Mouse (Mus musculus) gastrocnemius, postnatal 14 days (tissue): ENCODE data around the gene Gm765. TPM values are rescaled to one million over a fixed set of nuclear protein-coding genes. Genes with fewer than 3 reads are reported as not detected.
A peak's percentile ranks its signal among the peaks of the same experiment; 100 is the strongest.

ENCODE experiments used
- DNase-seq: peaks from one replicate; pipeline ENCODE4 v3.0.0; 2021; ENCODE audit warnings: mixed read lengths
- intact Hi-C: fragments of 180-260 bp; cut with DNase I; formaldehyde crosslinking; loops from one replicate; pipeline ENCODE4 v1.15.1; 2025; ENCODE audit warnings: low total_unique reads
- long read RNA-seq, 2 experiments: library from polyadenylated mRNA; stranded (forward); transcript quantifications; one replicate each; pipeline ENCODE4 v2.0.0; 2021
- total RNA-seq, 2 experiments: library from RNA; stranded (reverse); gene quantifications; 2 replicates each; pipeline ENCODE4 v1.2.3; 2021

Gene Gm765
- under 1 TPM in 1 of 2 experiments, not detected in 1; 0.18 TPM for total RNA-seq
- long read RNA-seq, experiment 1 = 0 reads
- long read RNA-seq, experiment 2 = 0 reads

DNA sequence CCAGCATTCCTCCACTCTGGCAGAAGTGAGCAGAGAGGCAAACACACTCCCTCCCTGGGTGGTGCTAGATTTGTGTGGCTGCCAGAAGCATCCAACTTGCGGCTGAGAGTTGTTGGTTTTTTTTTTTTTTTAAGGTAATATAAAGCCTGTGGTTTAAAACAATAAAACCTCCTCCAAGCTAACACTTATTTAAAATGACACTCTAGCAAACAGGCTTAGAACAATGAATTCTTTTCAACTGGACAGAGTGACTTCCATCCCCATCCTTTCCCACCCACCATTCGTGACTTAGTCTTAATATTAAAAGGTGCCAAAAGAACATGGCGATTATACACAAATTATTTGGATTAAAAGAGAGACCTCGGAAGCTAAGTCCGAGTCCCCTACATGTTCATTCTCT, at the start of gene Gm765:
TSS of gene Gm765 (minus strand) at position 101 of the 400 bp plus-strand sequence.
- intact Hi-C loops = no loop called here
- DNase-seq = no peak

GRCm38 (mm10) chr6:98385487-98385886, 42.9 kb upstream of the Gm765 start:
- no peak for DNase-seq
- intact Hi-C loops = loop anchor here (5.0 to 10.0 kb wide), 2 partner anchors 103 to 281 kb away; no protein-coding TSS in a partner anchor

DNA sequence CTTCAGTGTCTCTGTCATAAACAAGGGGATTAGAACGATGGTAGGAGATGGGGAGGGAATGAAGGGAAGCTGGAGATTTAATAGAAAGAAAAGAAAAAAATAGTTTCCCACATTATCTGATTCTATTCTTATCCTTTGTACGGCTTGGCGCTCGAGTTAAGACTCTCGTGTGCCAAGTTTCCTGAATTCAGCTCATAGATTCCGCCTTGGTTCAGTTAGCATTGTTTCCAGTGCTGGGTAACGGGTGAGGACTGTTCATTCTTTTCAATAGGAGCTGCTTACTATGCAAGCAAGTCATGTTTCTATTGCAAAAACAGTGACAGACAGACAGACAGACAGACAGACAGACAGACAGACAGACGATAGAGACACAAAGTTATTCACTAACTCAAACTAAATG, 41.9 kb upstream of the Gm765 start:
- intact Hi-C loops = loop anchor here (10.0 kb wide), 1 partner anchor 280 kb away; no protein-coding TSS in a partner anchor
- DNase-seq = no peak

DNA sequence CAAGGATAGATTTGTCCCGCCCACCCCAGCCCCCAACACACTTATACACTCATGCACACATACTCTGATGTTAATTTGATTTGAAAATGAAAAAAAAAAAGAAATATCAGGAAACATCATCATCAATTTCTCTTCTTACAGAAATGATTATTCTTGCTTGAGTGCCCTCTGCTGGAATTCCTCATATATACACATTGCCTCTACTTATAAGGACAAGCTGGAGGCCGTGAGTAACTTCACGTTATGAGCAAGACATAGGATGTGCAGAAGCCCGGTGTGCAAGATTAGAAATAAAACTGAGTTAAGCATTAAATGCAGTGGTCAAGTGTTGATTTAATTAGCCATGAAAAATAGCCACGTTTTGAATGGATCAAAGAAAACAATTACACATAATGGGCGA, 40.9 kb upstream of the Gm765 start:
- intact Hi-C loops = loop anchor here (10.0 kb wide), 1 partner anchor 279 kb away; no protein-coding TSS in a partner anchor
- DNase-seq = no peak

DNA sequence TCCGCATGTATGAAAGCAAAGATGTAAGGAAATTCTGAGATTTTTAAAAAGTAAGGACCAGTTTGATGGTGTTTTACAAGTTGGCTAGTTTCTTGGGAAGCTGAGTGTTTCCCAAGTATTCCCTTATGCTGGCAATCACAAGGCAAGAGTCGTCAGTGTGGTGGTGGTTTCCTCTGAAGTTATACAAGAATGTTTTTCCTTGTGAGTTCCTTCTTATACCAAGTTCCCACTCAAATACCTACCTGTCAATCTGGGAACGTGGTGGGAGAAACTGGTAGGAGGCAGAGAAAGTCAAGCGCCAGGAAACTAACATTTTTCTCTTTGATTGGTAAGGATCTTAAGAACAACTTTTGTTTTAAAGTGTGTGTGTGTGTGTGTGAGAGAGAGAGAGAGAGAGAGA, 23.6 kb upstream of the Gm765 start:
- no peak for DNase-seq
- intact Hi-C loops = no loop called here

- intact Hi-C loops = no loop called here
These were observed 12.7 kb upstream of the Gm765 start for GRCm38 (mm10) chr6:98355271-98355670.

DNA sequence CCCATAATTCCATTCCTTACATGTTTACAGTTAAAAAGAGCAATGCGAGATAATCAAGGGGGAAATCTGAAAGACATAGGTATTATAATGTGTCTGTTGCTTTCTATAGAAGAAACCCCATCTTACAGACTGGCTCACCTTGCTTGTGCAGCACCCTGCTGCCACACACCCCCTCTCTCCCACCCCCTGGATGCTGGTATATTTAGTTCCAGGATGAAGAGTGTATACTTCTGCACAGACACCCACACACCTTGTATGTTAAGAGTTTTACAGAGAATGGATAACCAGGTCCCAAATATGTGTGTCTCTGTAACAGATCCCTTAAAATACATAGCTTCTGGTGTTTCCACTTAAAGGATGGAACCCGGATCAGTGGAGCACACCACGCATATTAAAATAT, 10.7 kb upstream of the Gm765 start:
- no peak for DNase-seq
- intact Hi-C loops = no loop called here

More at GRCm38 (mm10) chr6:98355271-98355670, 12.7 kb upstream of the Gm765 start:
- no peak for DNase-seq

DNA sequence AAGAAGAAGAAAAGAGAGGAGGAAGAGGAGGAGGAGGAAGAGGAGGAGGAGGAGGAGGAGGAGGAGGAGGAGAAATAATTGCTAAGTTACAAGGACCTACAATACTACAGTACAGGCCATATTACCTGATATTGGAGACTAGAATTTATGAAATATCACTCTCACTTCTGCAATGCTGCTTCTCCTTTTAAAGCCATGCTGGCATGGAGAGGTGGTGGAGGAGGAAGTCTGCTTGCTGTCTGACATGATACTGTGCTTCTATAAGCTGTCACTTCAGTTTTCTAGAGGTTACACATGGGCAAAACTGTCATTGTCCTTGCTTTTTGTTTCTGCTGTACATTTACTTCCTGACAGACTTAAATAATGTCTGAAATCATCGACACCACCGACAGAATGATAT, 9.8 kb downstream of the Gm765 start:
- no peak for DNase-seq
- intact Hi-C loops = no loop called here

- intact Hi-C loops = no loop called here
- DNase-seq = no peak
These were observed 30.9 kb downstream of the Gm765 start for GRCm38 (mm10) chr6:98311659-98312058.

- intact Hi-C loops = no loop called here
- DNase-seq = peak; percentile 68
These were observed 34.9 kb downstream of the Gm765 start for GRCm38 (mm10) chr6:98307647-98308046.

DNA sequence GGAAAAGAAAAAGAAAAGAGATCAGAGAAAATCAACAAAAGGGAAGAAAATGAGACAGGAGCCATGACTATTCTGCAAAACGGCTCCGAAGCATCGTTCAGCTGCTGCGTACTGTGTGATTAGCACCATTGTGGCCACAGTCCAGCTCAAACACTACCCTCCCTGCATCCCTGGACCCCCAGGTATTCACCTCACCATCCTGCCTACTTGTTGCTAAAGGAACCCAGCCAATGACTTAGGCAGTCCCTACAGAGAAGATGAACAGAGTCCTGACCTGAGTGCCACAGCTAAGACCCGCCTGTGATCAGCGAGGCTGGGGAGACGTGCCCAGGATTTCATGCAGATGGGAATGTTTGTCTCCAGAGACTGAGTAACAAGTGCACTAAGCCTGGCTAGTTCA, 35.4 kb downstream of the Gm765 start:
- intact Hi-C loops = no loop called here
- peak; percentile 12 for DNase-seq

GRCm38 (mm10) chr6:98292064-98292463, 50.5 kb downstream of the Gm765 start:
- intact Hi-C loops = no loop called here
- no peak for DNase-seq

GRCm38 (mm10) chr6:98288316-98288715, 54.2 kb downstream of the Gm765 start:
- intact Hi-C loops = no loop called here
- DNase-seq = no peak

DNA sequence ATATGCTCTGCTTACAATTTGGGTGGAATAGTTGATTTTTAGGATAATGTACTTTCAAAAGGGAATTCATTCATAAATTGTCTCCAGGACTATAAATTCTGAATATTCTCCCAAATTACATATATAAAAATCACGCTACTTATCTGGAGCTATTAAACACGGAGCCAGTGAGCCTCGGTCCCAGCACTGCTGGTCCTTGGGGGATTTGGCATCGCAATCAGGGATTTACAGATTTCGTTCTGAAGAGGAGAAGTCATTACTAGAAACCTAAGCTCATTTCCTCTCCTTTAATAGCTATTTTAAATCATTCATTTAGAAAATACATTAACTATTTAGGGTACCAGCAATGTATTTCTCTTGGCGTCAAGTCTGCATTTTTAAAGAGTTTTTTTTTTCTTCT, 55.0 kb downstream of the Gm765 start:
- intact Hi-C loops = no loop called here
- DNase-seq = no peak

- intact Hi-C loops = no loop called here
- DNase-seq = no peak
These were observed 57.4 kb downstream of the Gm765 start for GRCm38 (mm10) chr6:98285190-98285589.

GRCm38 (mm10) chr6:98282791-98283190, 59.8 kb downstream of the Gm765 start:
- intact Hi-C loops = loop anchor here (5.0 kb wide), 1 partner anchor 105 kb away; no protein-coding TSS in a partner anchor

DNA sequence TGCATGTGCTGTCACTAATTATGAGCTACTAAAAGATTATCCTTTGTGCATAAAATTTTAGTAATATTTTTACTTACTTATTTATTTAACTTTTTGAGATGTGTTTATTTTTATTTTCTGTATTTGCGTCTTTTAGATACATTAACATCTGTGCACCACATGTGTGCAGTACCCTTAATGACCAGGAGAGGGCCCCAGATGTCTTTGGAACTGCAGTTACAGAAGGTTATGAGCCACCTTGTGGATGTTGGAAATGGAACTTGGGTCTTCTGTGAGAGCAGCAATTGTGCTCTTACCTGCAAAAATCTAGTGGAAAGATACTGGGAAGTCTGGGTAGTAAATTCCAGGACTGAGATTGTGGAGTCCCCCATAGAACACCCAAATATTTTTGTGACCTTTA, 71.0 kb downstream of the Gm765 start:
- intact Hi-C loops = no loop called here
- peak; percentile 36 for DNase-seq

More at GRCm38 (mm10) chr6:98282791-98283190, 59.8 kb downstream of the Gm765 start:
- DNase-seq = no peak

DNA sequence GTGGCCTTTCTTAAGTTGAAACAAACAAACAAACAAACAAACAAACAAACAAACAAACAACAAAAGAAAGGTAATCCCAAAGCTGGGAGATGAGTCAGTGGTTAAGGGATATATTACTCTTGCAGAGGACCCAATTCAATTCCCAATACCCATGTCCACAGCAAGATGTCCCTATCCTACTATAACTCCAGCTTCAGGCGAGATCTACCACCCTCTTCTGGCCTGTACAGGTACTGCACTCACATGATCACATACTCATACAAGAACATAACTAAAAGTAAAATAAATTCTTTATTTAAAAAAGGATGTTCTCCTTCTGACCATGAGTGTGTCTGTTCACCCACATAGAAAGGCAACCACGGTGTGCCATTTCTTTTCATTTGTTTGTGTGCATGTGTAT, 79.6 kb downstream of the Gm765 start:
- intact Hi-C loops = no loop called here

DNA sequence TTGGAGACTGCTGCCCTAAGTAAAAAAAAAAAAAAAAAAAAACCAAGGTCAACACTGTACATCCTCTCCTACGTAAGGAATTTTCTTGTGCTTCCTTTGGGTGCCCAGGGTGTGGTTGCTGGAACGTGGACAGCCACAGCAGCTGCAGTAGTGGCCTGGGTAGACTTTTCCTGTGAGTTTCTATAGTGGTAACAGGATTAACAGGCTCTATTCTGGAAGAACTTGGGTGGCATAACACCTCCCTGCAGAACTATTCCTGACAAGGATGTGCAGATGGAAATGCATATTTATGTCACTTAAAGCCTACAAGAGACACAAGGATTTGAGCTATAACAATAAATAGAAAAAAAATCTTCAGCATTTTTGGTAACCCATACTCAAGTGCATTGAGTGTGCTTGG, 83.5 kb downstream of the Gm765 start:
- no peak for DNase-seq
- intact Hi-C loops = no loop called here

More for the DNA sequence above, 79.6 kb downstream of the Gm765 start:
- DNase-seq = no peak

DNA sequence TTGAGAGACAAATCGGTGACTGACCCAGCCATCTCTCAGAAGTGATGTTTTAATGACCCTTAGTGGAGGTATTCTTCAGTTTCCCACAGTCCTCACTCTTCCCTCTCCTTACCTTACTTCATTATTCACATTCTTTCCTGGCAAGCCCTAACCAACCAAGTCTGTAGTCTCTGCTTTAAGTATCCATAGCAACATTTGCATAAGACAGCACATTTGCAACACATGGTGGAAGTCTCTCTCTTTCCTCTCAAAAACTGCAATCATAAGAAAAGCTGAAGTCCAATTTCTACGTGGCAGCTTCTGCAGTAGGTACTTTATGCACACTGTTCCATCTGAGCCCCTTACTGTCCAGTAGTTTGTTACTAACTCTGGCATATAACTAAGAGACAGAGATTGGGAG, 96.1 kb downstream of the Gm765 start:
- no peak for DNase-seq
- intact Hi-C loops = no loop called here

DNA sequence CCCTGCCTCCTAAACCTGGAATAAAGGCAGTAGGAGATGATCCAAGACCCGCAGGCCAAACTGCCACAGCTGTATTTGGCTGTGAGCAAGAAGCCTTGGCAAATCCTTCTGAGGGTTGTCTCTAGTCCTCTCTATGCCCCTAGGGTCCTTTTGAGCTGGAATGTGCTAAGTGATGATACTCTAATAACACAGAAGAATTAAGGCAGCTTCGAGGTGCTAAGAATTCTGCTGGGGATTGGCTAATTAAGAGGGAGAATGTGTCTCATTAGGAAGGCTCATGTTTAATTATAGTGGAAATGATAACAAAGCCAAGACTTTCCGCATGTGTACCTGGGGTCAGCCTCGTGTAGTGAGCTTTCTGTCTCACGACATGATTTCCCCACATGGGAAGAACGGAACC, 99.4 kb downstream of the Gm765 start:
- intact Hi-C loops = no loop called here
- DNase-seq = no peak
